Mouse (Mus musculus): Measurements from ENCODE around the gene Cyb5b.
"Not testable (repeated sequence)": the region's sequence is repeated elsewhere in the genome, so short reads cannot be mapped to it uniquely, and the experiment has no call there.

Gene Cyb5b

DNA sequence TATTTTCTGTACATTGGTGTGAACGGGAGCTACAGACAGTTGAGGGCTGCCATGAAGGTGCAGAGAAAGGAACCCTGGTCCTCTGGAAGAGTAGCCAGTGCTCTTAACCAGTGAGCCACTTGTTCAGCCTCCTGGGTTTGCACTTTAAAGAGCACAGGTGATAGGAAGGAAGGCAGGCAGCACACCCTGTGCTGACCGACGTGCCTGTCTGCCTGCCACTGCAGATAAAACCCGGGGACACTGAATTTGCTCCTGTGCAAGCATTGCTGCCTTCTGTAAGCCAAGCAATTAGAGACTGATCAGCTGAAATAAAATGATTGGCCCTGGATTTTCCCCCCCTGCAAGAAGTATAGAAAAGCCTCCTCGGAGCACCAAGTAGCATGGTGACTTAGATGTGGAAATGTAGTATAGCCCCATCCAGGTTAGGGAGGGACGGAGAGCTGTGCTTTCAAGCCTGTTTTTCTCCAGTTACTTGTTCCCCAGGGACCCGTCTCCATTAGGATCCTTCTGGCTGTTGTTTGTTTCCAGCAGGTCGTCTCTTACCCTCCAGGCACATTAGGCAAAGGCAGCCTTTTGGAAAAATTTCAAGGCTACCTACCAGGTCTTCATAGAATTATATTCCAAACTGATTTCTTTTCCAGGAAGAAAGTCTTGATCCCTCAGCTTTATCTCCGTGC is 22.7 kb downstream of the Cyb5b start:
- no peak for DNase-seq (ENCODE audit: low read depth, low spot score)

- no peak for DNase-seq (ENCODE audit: low read depth, low spot score)
These were observed 30.7 kb downstream of the Cyb5b start for GRCm38 (mm10) chr8:107181122-107181521.

DNA sequence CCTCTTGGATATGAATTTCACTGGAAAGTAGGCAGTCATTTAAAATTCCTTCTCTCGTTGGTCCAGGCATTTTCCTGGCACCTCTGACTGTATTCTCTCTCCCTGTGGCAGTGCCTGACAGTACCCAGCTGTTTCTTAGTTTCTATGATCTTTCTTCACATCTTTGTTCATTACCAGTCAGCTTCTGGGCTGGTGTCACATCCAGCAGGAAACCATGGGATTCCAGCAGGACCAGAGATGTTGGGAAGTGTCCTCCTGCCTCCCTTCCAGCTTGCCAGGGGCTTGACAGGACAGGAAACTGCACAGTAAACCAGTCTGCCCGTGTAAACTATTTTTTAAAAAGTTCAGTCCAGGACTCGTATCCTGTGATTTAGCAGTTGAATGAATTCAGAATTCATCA is 34.6 kb downstream of the Cyb5b start:
- no peak for DNase-seq (ENCODE audit: low read depth, low spot score)

DNA sequence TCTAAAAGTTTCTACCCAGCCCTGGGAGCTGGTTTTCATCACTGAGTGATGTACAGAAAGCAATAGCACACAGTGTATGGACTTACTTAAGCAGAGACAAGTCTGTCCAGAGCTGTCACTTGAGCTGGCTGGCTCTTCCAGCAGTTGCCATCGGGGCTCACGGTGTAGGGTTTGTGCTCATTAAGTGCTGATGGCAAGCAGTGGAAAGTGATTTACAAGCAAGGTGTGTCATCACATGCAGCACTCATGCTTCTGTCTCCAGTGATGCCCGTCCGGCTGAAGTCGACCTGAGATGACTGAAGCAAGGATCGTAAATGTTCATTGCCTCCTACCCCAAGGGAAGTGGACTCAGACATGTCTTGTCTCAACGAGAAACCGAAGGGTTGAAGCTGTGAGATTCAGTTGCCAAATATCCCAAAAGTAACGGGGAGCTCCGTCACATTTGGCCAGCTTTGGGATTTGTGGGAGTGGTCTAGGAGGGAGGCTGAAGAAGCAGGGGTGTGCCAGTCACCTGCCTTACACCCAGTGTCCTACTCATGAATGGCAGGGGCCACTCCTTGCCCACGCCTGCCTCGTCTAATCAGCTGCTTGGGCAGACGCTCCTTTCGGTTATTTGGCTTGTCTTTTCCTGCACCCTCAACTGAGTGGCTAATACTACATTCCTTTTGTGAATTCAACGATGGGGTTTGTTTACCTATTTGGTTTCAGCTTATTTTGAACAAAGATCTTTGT is 36.4 kb downstream of the Cyb5b start:
- DNase-seq (ENCODE audit: low read depth, low spot score), result no peak

DNA sequence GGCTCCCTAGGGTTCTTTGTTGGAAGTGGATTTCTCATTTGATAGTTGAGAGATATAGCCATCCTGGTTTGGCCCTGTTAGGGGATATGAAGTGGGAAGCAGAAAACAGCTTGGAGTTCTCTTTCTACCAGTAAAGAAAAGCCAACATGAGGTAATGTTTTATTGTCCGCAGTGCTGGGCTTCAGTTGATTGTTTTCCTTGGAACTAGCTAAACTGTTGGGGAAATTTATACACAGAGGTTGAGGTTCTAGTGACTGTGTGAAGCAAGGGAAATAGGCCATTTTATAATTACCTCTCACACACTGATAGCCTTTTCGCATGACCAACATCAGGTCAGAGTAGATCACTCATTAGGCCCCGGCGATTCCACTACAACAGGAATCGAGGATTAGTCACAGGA is 37.2 kb downstream of the Cyb5b start:
- DNase-seq (ENCODE audit: low read depth, low spot score), result no peak

GRCm38 (mm10) chr8:107192631-107193030 is 42.2 kb downstream of the Cyb5b start:
- no peak for DNase-seq (ENCODE audit: low read depth, low spot score)

GRCm38 (mm10) chr8:107193331-107193730 is 42.9 kb downstream of the Cyb5b start:
- DNase-seq (ENCODE audit: low read depth, low spot score), result no peak

DNA sequence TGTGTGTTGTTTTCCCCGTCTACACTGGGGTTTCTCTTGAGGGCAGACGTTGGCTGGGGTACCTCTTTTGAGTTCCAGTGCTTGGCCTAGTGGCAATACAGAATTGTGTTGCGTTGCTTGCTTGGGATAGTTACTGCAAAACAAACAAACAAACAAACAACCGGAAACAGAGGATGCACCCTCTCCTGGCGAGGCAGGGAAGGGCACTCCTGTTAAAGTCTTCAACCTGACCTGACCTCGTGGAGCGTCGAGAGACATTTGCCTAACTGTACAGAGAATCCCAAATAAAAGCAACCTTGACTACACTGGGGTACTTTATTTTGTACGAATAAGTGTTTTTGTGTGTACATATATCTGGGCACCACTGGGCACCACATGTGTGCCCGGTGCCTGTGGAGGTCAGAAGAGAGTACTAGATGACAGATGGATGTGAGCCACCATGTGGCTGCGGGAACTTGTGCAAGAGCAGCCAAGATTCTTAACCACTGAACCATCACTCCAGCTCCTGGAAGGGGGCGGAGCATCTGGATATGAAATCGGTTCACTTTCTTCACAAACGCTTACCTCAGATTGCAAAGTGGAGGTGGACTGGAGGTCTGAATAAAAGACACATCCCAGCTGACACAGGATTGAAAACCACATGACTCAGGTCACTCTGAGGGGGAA is 44.5 kb downstream of the Cyb5b start:
- DNase-seq (ENCODE audit: low read depth, low spot score), result peak; percentile 62

DNA sequence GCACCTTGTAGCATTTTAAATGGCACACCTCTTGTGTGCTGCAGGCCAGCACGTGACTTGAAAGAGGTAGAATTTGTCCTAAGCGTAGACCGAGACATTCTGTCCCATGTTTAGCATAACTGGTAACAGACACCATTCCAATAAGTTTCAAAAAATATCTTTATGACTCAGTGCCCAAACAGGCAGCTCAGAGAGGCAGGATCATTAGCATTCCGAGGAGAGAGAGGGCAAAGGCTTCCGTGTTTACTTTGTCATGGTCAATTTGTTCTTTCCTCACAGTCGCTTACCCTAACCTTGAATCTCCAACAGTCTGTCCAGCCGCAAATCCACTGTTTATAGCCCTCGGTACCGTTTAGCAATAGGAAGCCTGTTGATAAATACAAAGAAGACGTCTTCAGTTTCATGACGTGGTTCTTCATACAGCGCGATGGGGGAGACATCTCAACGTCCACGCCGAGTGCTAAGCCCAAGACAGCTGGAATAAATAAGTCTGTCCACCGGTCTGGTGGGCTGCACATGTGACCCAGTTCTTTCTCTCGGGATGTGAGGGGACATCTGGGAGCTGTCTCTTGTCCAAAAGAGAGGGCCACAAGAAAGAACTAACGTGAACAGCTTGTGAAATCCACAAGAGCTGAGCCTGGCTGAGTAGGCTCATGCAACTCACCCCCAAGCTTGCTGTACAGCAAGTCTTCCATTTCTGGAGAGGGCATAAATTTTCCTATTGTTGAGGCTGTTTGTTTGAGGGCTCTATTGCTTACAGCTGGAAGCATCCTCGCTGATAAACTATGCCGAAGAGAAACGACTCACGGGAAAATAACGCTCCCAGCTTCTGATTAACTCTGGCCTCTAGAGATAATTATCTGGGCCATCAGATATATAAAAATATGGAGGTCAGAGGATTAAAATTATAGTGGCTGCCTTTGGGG is 47.7 kb downstream of the Cyb5b start:
- DNase-seq (ENCODE audit: low read depth, low spot score), result no peak

GRCm38 (mm10) chr8:107205164-107205563 is 54.7 kb downstream of the Cyb5b start:
- no peak for DNase-seq (ENCODE audit: low read depth, low spot score)

GRCm38 (mm10) chr8:107205701-107206561 is 55.5 kb downstream of the Cyb5b start:
- peak; percentile 60 for DNase-seq (ENCODE audit: low read depth, low spot score)

DNA sequence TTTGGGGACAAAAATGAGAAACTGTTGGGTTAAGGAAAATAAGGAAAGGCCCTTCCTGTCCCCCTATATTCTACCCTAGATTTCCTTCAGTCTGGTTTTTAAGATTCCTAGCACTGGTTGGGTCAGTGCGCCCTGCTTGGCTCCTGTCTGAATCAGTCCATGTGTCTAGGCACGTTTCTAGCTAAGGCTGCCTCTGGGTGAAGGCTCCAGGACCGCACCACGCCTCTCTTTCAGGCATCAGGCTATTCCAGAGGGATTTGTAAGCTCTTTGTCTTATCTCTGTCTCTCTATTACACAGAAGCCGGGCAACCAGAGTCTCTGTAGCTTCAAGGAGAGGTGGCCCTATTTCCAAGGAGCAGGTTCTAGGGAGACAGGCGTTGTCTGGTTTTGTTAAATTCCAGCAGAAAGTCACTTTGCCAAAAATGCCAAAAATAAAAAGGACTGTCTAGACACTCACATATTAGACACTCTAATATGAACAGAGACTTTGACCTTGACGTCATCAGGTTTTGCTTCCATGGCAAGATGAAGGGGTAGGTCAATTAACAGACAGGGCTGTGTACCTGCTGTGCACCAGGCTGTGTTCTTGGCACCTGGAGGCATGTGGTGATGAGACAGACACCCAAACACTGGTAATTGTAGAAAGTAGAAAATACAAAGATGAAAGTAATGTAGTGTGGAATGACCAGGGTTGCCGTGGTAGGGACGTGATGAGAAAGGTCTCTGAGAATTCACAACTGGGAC is 56.5 kb downstream of the Cyb5b start:
- DNase-seq (ENCODE audit: low read depth, low spot score), result no peak

- DNase-seq (ENCODE audit: low read depth, low spot score), result no peak
These were observed 58.7 kb downstream of the Cyb5b start for GRCm38 (mm10) chr8:107209185-107209584.

DNA sequence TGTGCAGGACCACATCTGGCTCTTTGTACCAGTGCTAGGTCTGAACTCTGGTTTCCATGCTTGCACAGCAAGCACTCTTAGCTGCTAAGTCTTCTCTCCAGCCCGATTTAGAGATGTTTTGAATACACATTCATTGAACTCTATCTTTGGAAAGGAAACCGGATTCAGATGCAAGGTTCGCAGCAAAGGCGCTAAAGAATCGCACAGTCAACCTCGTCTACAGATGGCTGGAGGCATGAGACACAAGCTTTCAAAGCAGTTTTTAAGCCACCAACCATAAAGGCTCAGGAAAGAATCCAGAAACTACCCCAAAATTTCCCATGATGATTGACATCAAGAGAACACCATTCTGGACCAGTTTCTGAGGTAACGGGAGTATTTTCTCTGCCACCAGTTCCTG is 61.6 kb downstream of the Cyb5b start:
- DNase-seq (ENCODE audit: low read depth, low spot score), result no peak

- DNase-seq (ENCODE audit: low read depth, low spot score), result not testable (repeated sequence)
These were observed 66.8 kb downstream of the Cyb5b start for GRCm38 (mm10) chr8:107217230-107217629.

DNA sequence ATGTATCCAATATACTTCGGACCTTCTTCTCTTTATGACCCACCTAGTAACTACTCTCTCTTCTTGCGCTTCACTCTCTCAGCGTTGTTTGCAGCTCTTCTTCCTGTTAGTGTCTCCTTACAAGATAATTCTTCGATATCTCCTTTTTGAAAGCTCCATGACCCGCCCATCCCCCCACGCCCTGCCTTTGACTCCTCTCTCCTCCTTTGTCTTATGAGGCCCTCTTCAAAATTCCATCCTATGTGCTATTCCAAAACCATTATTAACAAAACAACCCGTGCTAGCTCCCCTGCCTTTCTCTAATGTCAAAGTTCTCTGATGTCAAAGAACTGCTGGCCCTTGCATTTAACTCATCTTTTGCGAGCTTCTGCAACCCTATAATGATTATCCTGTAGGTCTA is 67.7 kb downstream of the Cyb5b start:
- no peak for DNase-seq (ENCODE audit: low read depth, low spot score)

GRCm38 (mm10) chr8:107219078-107219477 is 68.6 kb downstream of the Cyb5b start:
- DNase-seq (ENCODE audit: low read depth, low spot score), result no peak

- DNase-seq (ENCODE audit: low read depth, low spot score), result no peak
These were observed 71.7 kb downstream of the Cyb5b start for GRCm38 (mm10) chr8:107221924-107222851.

DNA sequence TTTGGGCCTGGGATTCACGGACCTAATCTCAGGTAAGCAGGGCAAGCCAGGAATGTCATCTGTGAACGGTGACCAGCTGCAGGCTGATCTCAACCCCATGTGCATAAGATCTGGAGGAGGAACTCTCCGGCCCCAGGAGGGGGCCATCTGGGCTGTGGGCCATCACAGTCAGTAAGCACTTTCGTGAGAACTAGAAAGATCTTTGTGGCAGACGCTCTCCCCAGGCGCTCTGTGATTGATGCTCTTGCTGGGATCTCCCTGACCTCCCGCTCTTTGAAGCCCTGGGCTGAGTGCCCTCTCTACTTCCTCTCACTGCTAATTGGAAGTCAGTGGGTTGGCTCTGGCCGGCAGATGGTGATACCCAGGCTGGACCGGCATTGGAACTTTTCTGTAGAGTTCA is 75.7 kb downstream of the Cyb5b start:
- DNase-seq (ENCODE audit: low read depth, low spot score), result no peak

Data from ZHBTc4 (cell line).